Mouse (Mus musculus): Measurements from ENCODE around the gene Tgoln1. TPM values are rescaled to one million over a fixed set of nuclear protein-coding genes. Genes with fewer than 3 reads are reported as not detected.

The Tgoln1 gene
- polyA plus RNA-seq, 1 experiment, result 87.9 TPM

GRCm38 (mm10) chr6:72598791-72599557 lies 17.8 kb downstream of the Tgoln1 start:
- peaks cover 13% of the 10 kb centered on the region for H3K4me1 ChIP-seq (ENCODE audit: control insufficient read depth, insufficient read depth, low read length)
- peak overlapping the region; percentile 89 for H3K4me3 ChIP-seq (ENCODE audit: insufficient read depth, low read length)
- TF ChIP-seq POLR2A (IDR thresholded peaks at IDR 0.05; ENCODE audit: borderline replicate concordance, low read depth, low read length), result no peak
- TF ChIP-seq CTCF (IDR thresholded peaks at IDR 0.05; ENCODE audit: low read depth, low read length), result no peak; the same call in 1 of the 2 replicates
- H3K27ac ChIP-seq (ENCODE audit: insufficient read depth, low read depth, low read length), result peak overlapping the region; percentile 48; the same call in 1 of the 2 replicates

- peaks cover 13% of the 10 kb centered on the region for H3K4me1 ChIP-seq (ENCODE audit: control insufficient read depth, insufficient read depth, low read length)
- TF ChIP-seq CTCF (IDR thresholded peaks at IDR 0.05; ENCODE audit: low read depth, low read length) (no peak), POLR2A (IDR thresholded peaks at IDR 0.05; ENCODE audit: borderline replicate concordance, low read depth, low read length) (peak; percentile 61; the same call in 1 of the 2 replicates)
- peak within 1 kb of the TSS; percentile 89 for H3K4me3 ChIP-seq (ENCODE audit: insufficient read depth, low read length)
- peak within 1 kb of the TSS; percentile 48; the same call in 1 of the 2 replicates for H3K27ac ChIP-seq (ENCODE audit: insufficient read depth, low read depth, low read length)
Observed at GRCm38 (mm10) chr6:72597956-72598753, 18.6 kb downstream of the Tgoln1 start, which contains the start of the genes Elmod3 and Retsat. TSS of gene Elmod3 (minus strand) at chr6:72598413. TSS of gene Retsat (plus strand) at chr6:72598475.

- Histone ChIP-seq H3K4me3 (ENCODE audit: insufficient read depth, low read length) (peak overlapping the region; percentile 89), H3K27ac (ENCODE audit: insufficient read depth, low read depth, low read length) (no peak overlapping the region), H3K4me1 (ENCODE audit: control insufficient read depth, insufficient read depth, low read length) (peaks cover 13% of the 10 kb centered on the region)
- no peak for TF ChIP-seq CTCF (IDR thresholded peaks at IDR 0.05; ENCODE audit: low read depth, low read length)
- no peak for TF ChIP-seq POLR2A (IDR thresholded peaks at IDR 0.05; ENCODE audit: borderline replicate concordance, low read depth, low read length)
Observed at GRCm38 (mm10) chr6:72597083-72597874, 19.5 kb downstream of the Tgoln1 start.

- TF ChIP-seq POLR2A (IDR thresholded peaks at IDR 0.05; ENCODE audit: borderline replicate concordance, low read depth, low read length), result no peak
- peaks cover 5% of the 10 kb centered on the region; the same call in 1 of the 2 replicates for H3K4me1 ChIP-seq (ENCODE audit: control insufficient read depth, insufficient read depth, low read length)
- H3K27ac ChIP-seq (ENCODE audit: insufficient read depth, low read depth, low read length), result no peak overlapping the region
- no peak overlapping the region for H3K4me3 ChIP-seq (ENCODE audit: insufficient read depth, low read length)
Observed at GRCm38 (mm10) chr6:72593914-72594313, 22.9 kb downstream of the Tgoln1 start.

GRCm38 (mm10) chr6:72593011-72593803 lies 23.6 kb downstream of the Tgoln1 start:
- Histone ChIP-seq H3K4me3 (ENCODE audit: insufficient read depth, low read length) (no peak overlapping the region), H3K4me1 (ENCODE audit: control insufficient read depth, insufficient read depth, low read length) (peaks cover 5% of the 10 kb centered on the region; the same call in 1 of the 2 replicates), H3K27ac (ENCODE audit: insufficient read depth, low read depth, low read length) (no peak overlapping the region)
- TF ChIP-seq CTCF (IDR thresholded peaks at IDR 0.05; ENCODE audit: low read depth, low read length) (no peak), POLR2A (IDR thresholded peaks at IDR 0.05; ENCODE audit: borderline replicate concordance, low read depth, low read length) (no peak)

- Histone ChIP-seq H3K4me1 (ENCODE audit: control insufficient read depth, insufficient read depth, low read length) (no peaks in the 10 kb centered on the region), H3K4me3 (ENCODE audit: insufficient read depth, low read length) (no peak overlapping the region), H3K27ac (ENCODE audit: insufficient read depth, low read depth, low read length) (no peak overlapping the region)
- TF ChIP-seq CTCF (IDR thresholded peaks at IDR 0.05; ENCODE audit: low read depth, low read length) (no peak), POLR2A (IDR thresholded peaks at IDR 0.05; ENCODE audit: borderline replicate concordance, low read depth, low read length) (no peak)
Observed at GRCm38 (mm10) chr6:72590111-72590510, 26.7 kb downstream of the Tgoln1 start.

- H3K4me3 ChIP-seq (ENCODE audit: insufficient read depth, low read length), result no peak overlapping the region
- TF ChIP-seq CTCF (IDR thresholded peaks at IDR 0.05; ENCODE audit: low read depth, low read length) (no peak), POLR2A (IDR thresholded peaks at IDR 0.05; ENCODE audit: borderline replicate concordance, low read depth, low read length) (no peak)
- H3K27ac ChIP-seq (ENCODE audit: insufficient read depth, low read depth, low read length), result no peak overlapping the region
- H3K4me1 ChIP-seq (ENCODE audit: control insufficient read depth, insufficient read depth, low read length), result no peaks in the 10 kb centered on the region
Observed at GRCm38 (mm10) chr6:72588307-72588706, 28.5 kb downstream of the Tgoln1 start.

GRCm38 (mm10) chr6:72586701-72587100 lies 30.1 kb downstream of the Tgoln1 start:
- no peak overlapping the region for H3K27ac ChIP-seq (ENCODE audit: insufficient read depth, low read depth, low read length)
- H3K4me1 ChIP-seq (ENCODE audit: control insufficient read depth, insufficient read depth, low read length), result no peaks in the 10 kb centered on the region
- H3K4me3 ChIP-seq (ENCODE audit: insufficient read depth, low read length), result no peak overlapping the region
- TF ChIP-seq POLR2A (IDR thresholded peaks at IDR 0.05; ENCODE audit: borderline replicate concordance, low read depth, low read length), result no peak
- TF ChIP-seq CTCF (IDR thresholded peaks at IDR 0.05; ENCODE audit: low read depth, low read length), result no peak
